Mouse (Mus musculus) liver, adult 2 months (tissue): ENCODE data around the gene Gm49336. TPM values are rescaled to one million over a fixed set of nuclear protein-coding genes. Genes with fewer than 3 reads are reported as not detected.

ENCODE experiments used
- DNase-seq: peaks from one replicate; pipeline ENCODE4 v3.0.0-alpha.2; 2011; ENCODE audit warnings: low read depth, low spot score; ENCODE audit errors: extremely low read depth
- H3K27ac ChIP-seq: fragments of 200-500 bp; replicated peaks from 2 replicates; pipeline ENCODE4 v1.5.1; 2012; ENCODE audit warnings: low read depth, mild to moderate bottlenecking, control low read depth, inconsistent platforms, low read length; ENCODE audit not compliant: insufficient read depth
- H3K27me3 ChIP-seq: fragments of 200-500 bp; 2 replicates; pipeline ENCODE4 v1.6.1; 2012; ENCODE audit warnings: mild to moderate bottlenecking, moderate library complexity, low read length, inconsistent platforms; ENCODE audit not compliant: control insufficient read depth, insufficient read depth
- H3K36me3 ChIP-seq: fragments of 200-500 bp; 2 replicates; pipeline ENCODE4 v1.6.1; 2012; ENCODE audit warnings: low read length, inconsistent platforms; ENCODE audit not compliant: control insufficient read depth, insufficient read depth
- H3K4me1 ChIP-seq: fragments of 200-500 bp; 2 replicates; pipeline ENCODE4 v1.6.1; 2011; ENCODE audit warnings: low read length; ENCODE audit not compliant: control insufficient read depth, insufficient read depth
- H3K4me3 ChIP-seq: fragments of 200-500 bp; 2 replicates; pipeline ENCODE4 v1.5.1; 2011; ENCODE audit warnings: low read depth, mild to moderate bottlenecking, control low read depth, low read length, moderate library complexity; ENCODE audit not compliant: insufficient read depth
- H3K79me2 ChIP-seq: fragments of 200-500 bp; 2 replicates; pipeline ENCODE4 v1.6.1; 2012; ENCODE audit warnings: inconsistent platforms, mild to moderate bottlenecking, low read length, moderate library complexity; ENCODE audit not compliant: control insufficient read depth, insufficient read depth
- H3K9ac ChIP-seq: fragments of 200-500 bp; 2 replicates; pipeline ENCODE4 v1.6.1; 2012; ENCODE audit warnings: low read depth, mild to moderate bottlenecking, control low read depth, inconsistent platforms, low read length
- CTCF ChIP-seq: fragments of 200-500 bp; IDR thresholded peaks from 2 replicates; pipeline ENCODE4 v1.5.1; 2011; ENCODE audit warnings: low read depth, low read length, control low read depth
- POLR2A ChIP-seq: fragments of 200-500 bp; IDR thresholded peaks from 2 replicates; pipeline ENCODE4 v1.6.1; 2011; ENCODE audit warnings: low read length, control low read depth; ENCODE audit not compliant: insufficient read depth; ENCODE audit errors: extremely low read depth
- WGBS: fragments of 180-500 bp; shearing (Covaris S2); methylation state at CpG from one replicate; pipeline ENCODE4 v1.1.7; 2018; 5-methylcytosine and 5-hydroxymethylcytosine counted together
- polyA plus RNA-seq: library from polyadenylated mRNA; depleted of rRNA; stranded (reverse); fragments of >200 nt; gene quantifications from 2 replicates; pipeline ENCODE4 v1.2.3, GENCODE M21; 2012; rRNA removed
- total RNA-seq: library from RNA; depleted of rRNA; stranded (reverse); fragments of >200 nt; gene quantifications from 2 replicates; pipeline ENCODE4 v1.2.3, GENCODE M21; 2014; rRNA removed

Gm49336 gene
- total and polyA plus RNA-seq, 2 experiments: 6.4 to 14.8 TPM

DNA sequence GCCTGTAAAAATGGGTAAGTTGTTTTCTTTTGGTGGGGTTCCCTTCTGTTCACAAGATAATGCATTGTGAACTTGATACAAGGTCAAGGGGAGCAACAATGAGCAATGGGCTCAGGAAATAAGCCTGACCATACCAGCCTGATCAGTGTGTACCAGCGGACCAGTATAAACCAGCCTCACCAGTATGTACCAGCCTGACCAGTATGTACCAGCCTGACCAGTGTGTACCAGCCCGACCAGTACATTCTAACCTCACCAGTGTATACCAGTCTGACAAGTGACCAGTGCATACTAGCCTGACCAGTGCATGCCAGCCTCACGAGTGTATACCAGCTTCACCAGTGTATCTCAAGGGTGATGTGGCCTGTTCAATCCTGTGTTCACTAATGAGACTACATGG, 87.9 kb downstream of the Gm49336 start:
- no peak overlapping the region for H3K9ac ChIP-seq
- DNase-seq: no peak
- no peaks in the 10 kb centered on the region for H3K79me2 ChIP-seq
- TF ChIP-seq CTCF (no peak), POLR2A (no peak)
- no peak overlapping the region for H3K4me3 ChIP-seq
- H3K36me3 ChIP-seq: no peaks in the 10 kb centered on the region
- H3K27me3 ChIP-seq: no peaks in the 10 kb centered on the region; the same call in 1 of the 2 replicates
- H3K4me1 ChIP-seq: no peaks in the 10 kb centered on the region
- 91% methylated on average over 3 of the region's 3 CpGs for WGBS
- H3K27ac ChIP-seq: no peak overlapping the region

Other genes starting within 250 kb of the Gm49336 start
- 0.18 and 0.67 TPM in 2 replicates for gene Atp8a2, start 54.3 kb downstream of the Gm49336 start, total RNA-seq
- gene Atp8a2, start 54.3 kb downstream of the Gm49336 start, polyA plus RNA-seq: 0.02 TPM in 2 replicates
- not detected in 2 replicates for gene Nupl1, start 76 bp downstream of the Gm49336 start, total RNA-seq
- gene Nupl1, start 76 bp downstream of the Gm49336 start, polyA plus RNA-seq: not detected in 2 replicates
- 19.1 and 22.7 TPM in 2 replicates for gene Mtmr6, start 13.7 kb upstream of the Gm49336 start, total RNA-seq
- gene Mtmr6, start 13.7 kb upstream of the Gm49336 start, polyA plus RNA-seq: 5.9 and 6.4 TPM in 2 replicates
- 0.28 and 0.34 TPM in 2 replicates for gene Amer2, start 121.8 kb upstream of the Gm49336 start, total RNA-seq
- 0.16 and 0.24 TPM in 2 replicates for gene Amer2, start 121.8 kb upstream of the Gm49336 start, polyA plus RNA-seq